Mouse (Mus musculus) forebrain, embryonic 14.5 days (tissue): ENCODE measurements around the gene Wipi2. TPM values are rescaled to one million over a fixed set of nuclear protein-coding genes. Genes with fewer than 3 reads are reported as not detected.

Source experiments
- ATAC-seq: fragments of 200-750 bp; cut with Nextera tagmentation; 2 replicates; pipeline ENCODE4 v1.8.0; 2017; ENCODE audit warnings: mild to moderate bottlenecking, moderate library complexity
- DNase-seq: peaks from one replicate; pipeline ENCODE4 v3.0.0-alpha.2; 2015; ENCODE audit warnings: low spot score
- H3K27ac ChIP-seq: fragments of 300-500 bp; sonication (generic); 2 replicates; pipeline ENCODE4 v1.5.1; 2014; ENCODE audit warnings: low read depth, mild to moderate bottlenecking, control low read depth, low read length, moderate library complexity
- H3K27me3 ChIP-seq: fragments of 300-500 bp; sonication (generic); replicated peaks from 2 replicates; pipeline ENCODE4 v1.6.1; 2014; ENCODE audit warnings: low read length, control low read depth, mixed read lengths; ENCODE audit not compliant: control insufficient read depth, insufficient read depth
- H3K36me3 ChIP-seq: fragments of 300-500 bp; sonication (generic); 2 replicates; pipeline ENCODE4 v1.6.1; 2014; ENCODE audit warnings: low read length, control low read depth; ENCODE audit not compliant: control insufficient read depth, insufficient read depth
- H3K4me1 ChIP-seq: fragments of 300-500 bp; sonication (generic); 2 replicates; pipeline ENCODE4 v1.6.1; 2014; ENCODE audit warnings: antibody characterized with exemption, low read length, control low read depth; ENCODE audit not compliant: control insufficient read depth, insufficient read depth
- H3K4me2 ChIP-seq: fragments of 300-500 bp; sonication (generic); 2 replicates; pipeline ENCODE4 v1.6.1; 2014; ENCODE audit warnings: mild to moderate bottlenecking, control low read depth, low read length
- H3K4me3 ChIP-seq: fragments of 300-500 bp; sonication (generic); 2 replicates; pipeline ENCODE4 v1.5.1; 2014; ENCODE audit warnings: low read depth, low read length, control low read depth
- H3K9ac ChIP-seq: fragments of 300-500 bp; sonication (generic); 2 replicates; pipeline ENCODE4 v1.6.1; 2014; ENCODE audit warnings: mild to moderate bottlenecking, low read length, control low read depth, moderate library complexity
- H3K9me3 ChIP-seq: fragments of 300-500 bp; sonication (generic); replicated peaks from 2 replicates; pipeline ENCODE4 v1.6.1; 2016; ENCODE audit warnings: low read length, control low read depth, mixed read lengths; ENCODE audit not compliant: control insufficient read depth
- WGBS: fragments of 180-500 bp; shearing (Covaris S2); extraction: QIAGEN DNeasy Blood & Tissue Kit; methylation state at CpG from one replicate; pipeline ENCODE4 v1.1.7; 2014; 5-methylcytosine and 5-hydroxymethylcytosine counted together
- polyA plus RNA-seq: library from polyadenylated mRNA; unstranded; fragments of >200 nt; fragmentation: Nextera tagmentation; extraction: Ambion mirVana; gene quantifications from 2 replicates; pipeline ENCODE4 v1.2.1, GENCODE M21; 2014

Wipi2 gene
- polyA plus RNA-seq, 1 experiment from 2014 or later, result 41.5 TPM

- Histone ChIP-seq H3K27ac (no peak overlapping the region), H3K9me3 (no peaks in the 10 kb centered on the region), H3K4me2 (no peak overlapping the region), H3K27me3 (no peaks in the 10 kb centered on the region), H3K4me3 (no peak overlapping the region), H3K36me3 (no peaks in the 10 kb centered on the region), H3K4me1 (no peaks in the 10 kb centered on the region), H3K9ac (no peak overlapping the region)
- ATAC-seq (no peak), DNase-seq (no peak)
- WGBS, result 69% methylated on average over 1 of the region's 1 CpGs
Measured at GRCm38 (mm10) chr5:142622134-142622533, 5.4 kb upstream of the Wipi2 start.

GRCm38 (mm10) chr5:142623080-142623479 is 4.4 kb upstream of the Wipi2 start:
- H3K36me3 ChIP-seq, result no peaks in the 10 kb centered on the region
- DNase-seq (no peak), ATAC-seq (no peak)
- H3K4me2 ChIP-seq, result no peak overlapping the region
- no peaks in the 10 kb centered on the region for H3K27me3 ChIP-seq
- no peak overlapping the region for H3K27ac ChIP-seq
- no peak overlapping the region for H3K4me3 ChIP-seq
- H3K9ac ChIP-seq, result no peak overlapping the region
- 87% methylated on average over 7 of the region's 7 CpGs for WGBS
- H3K9me3 ChIP-seq, result no peaks in the 10 kb centered on the region
- H3K4me1 ChIP-seq, result no peaks in the 10 kb centered on the region

GRCm38 (mm10) chr5:142628726-142629662 is 1.5 kb downstream of the Wipi2 start:
- Histone ChIP-seq H3K4me2 (peak overlapping the region; percentile 93), H3K36me3 (peaks cover 13% of the 10 kb centered on the region; the same call in 1 of the 2 replicates), H3K4me1 (peaks cover 12% of the 10 kb centered on the region), H3K4me3 (peak overlapping the region; percentile 93), H3K9ac (peak overlapping the region; percentile 90), H3K27me3 (no peaks in the 10 kb centered on the region), H3K9me3 (no peaks in the 10 kb centered on the region), H3K27ac (peak overlapping the region; percentile 66)
- DNase-seq, result peak; percentile 97
- peak; percentile 99 for ATAC-seq
- WGBS, result 1% methylated on average over 69 of the region's 69 CpGs

GRCm38 (mm10) chr5:142629663-142630025 is 2.1 kb downstream of the Wipi2 start:
- Histone ChIP-seq H3K9me3 (no peaks in the 10 kb centered on the region), H3K4me1 (peaks cover 12% of the 10 kb centered on the region), H3K4me2 (peak overlapping the region; percentile 93), H3K27me3 (no peaks in the 10 kb centered on the region), H3K9ac (peak overlapping the region; percentile 90), H3K36me3 (peaks cover 17% of the 10 kb centered on the region; the same call in 1 of the 2 replicates), H3K27ac (peak overlapping the region; percentile 66; the same call in 1 of the 2 replicates), H3K4me3 (peak overlapping the region; percentile 93)
- under 1% methylated on average over 40 of the region's 41 CpGs for WGBS
- DNase-seq, result no peak
- peak; percentile 69 for ATAC-seq

- H3K4me2 ChIP-seq, result peak overlapping the region; percentile 93
- peaks cover 12% of the 10 kb centered on the region for H3K4me1 ChIP-seq
- peaks cover 17% of the 10 kb centered on the region; the same call in 1 of the 2 replicates for H3K36me3 ChIP-seq
- H3K27me3 ChIP-seq, result no peaks in the 10 kb centered on the region
- peak overlapping the region; percentile 93 for H3K4me3 ChIP-seq
- DNase-seq (peak; percentile 20), ATAC-seq (no peak)
- 4% methylated on average over 6 of the region's 6 CpGs for WGBS
- H3K9ac ChIP-seq, result peak overlapping the region; percentile 90
- no peak overlapping the region; the same call in 1 of the 2 replicates for H3K27ac ChIP-seq
- no peaks in the 10 kb centered on the region for H3K9me3 ChIP-seq
Measured at GRCm38 (mm10) chr5:142630224-142630623, 2.7 kb downstream of the Wipi2 start.

GRCm38 (mm10) chr5:142637823-142638222 is 10.3 kb downstream of the Wipi2 start:
- ATAC-seq, result no peak
- WGBS, result 92% methylated on average over 5 of the region's 5 CpGs
- no peak overlapping the region for H3K4me3 ChIP-seq

GRCm38 (mm10) chr5:142640088-142640487 is 12.6 kb downstream of the Wipi2 start:
- Histone ChIP-seq H3K4me3 (no peak overlapping the region), H3K9me3 (no peaks in the 10 kb centered on the region; the same call in 1 of the 2 replicates), H3K9ac (no peak overlapping the region), H3K27ac (no peak overlapping the region), H3K4me2 (no peak overlapping the region), H3K27me3 (no peaks in the 10 kb centered on the region), H3K4me1 (no peaks in the 10 kb centered on the region), H3K36me3 (peaks cover 55% of the 10 kb centered on the region)
- DNase-seq, result no peak
- WGBS, result 80% methylated on average over 5 of the region's 5 CpGs
- no peak for ATAC-seq

More at GRCm38 (mm10) chr5:142637823-142638222, 10.3 kb downstream of the Wipi2 start:
- DNase-seq, result no peak
- H3K36me3 ChIP-seq, result peaks cover 66% of the 10 kb centered on the region
- H3K4me1 ChIP-seq, result no peaks in the 10 kb centered on the region
- no peak overlapping the region for H3K27ac ChIP-seq
- no peak overlapping the region for H3K9ac ChIP-seq
- H3K9me3 ChIP-seq, result no peaks in the 10 kb centered on the region
- H3K4me2 ChIP-seq, result no peak overlapping the region
- H3K27me3 ChIP-seq, result no peaks in the 10 kb centered on the region

GRCm38 (mm10) chr5:142641331-142642051 is 14.0 kb downstream of the Wipi2 start:
- no peak for DNase-seq
- Histone ChIP-seq H3K36me3 (peaks cover 44% of the 10 kb centered on the region), H3K4me2 (no peak overlapping the region), H3K4me3 (no peak overlapping the region), H3K27me3 (no peaks in the 10 kb centered on the region), H3K4me1 (no peaks in the 10 kb centered on the region), H3K9ac (no peak overlapping the region), H3K9me3 (no peaks in the 10 kb centered on the region; the same call in 1 of the 2 replicates), H3K27ac (no peak overlapping the region)
- 89% methylated on average over 6 of the region's 6 CpGs for WGBS
- ATAC-seq, result no peak
